Mouse (Mus musculus): Measurements from ENCODE around the gene Ang6.
"Not testable (repeated sequence)": the region's sequence is repeated elsewhere in the genome, so short reads cannot be mapped to it uniquely, and the experiment has no call there.

- TF ChIP-seq GATA1, TAL1 (IDR thresholded peaks at IDR 0.05; ENCODE audit: low read length): not testable (repeated sequence)
Measured at GRCm38 (mm10) chr14:44031828-44032227, 29.8 kb upstream of the Ang6 start.

All from erythroblast, embryonic 14.5 days (primary cell).